Mouse (Mus musculus) limb, embryonic 15.5 days (tissue): ENCODE measurements around the gene Ppl. TPM values are rescaled to one million over a fixed set of nuclear protein-coding genes. Genes with fewer than 3 reads are reported as not detected.

Experiments used
- ATAC-seq: fragments of 200-750 bp; cut with Nextera tagmentation; 2 replicates; pipeline ENCODE4 v1.8.0; 2017; ENCODE audit warnings: low read depth, moderate TSS enrichment; ENCODE audit not compliant: insufficient number of reproducible peaks, low FRiP score, low TSS enrichment
- H3K27ac ChIP-seq: fragments of 300-500 bp; sonication (generic); 2 replicates; pipeline ENCODE4 v1.5.1; 2015; ENCODE audit warnings: moderate library complexity, mild to moderate bottlenecking, inconsistent platforms
- H3K27me3 ChIP-seq: fragments of 300-500 bp; sonication (generic); 2 replicates; pipeline ENCODE4 v1.6.1; 2015; ENCODE audit warnings: inconsistent platforms
- H3K36me3 ChIP-seq: fragments of 300-500 bp; sonication (generic); 2 replicates; pipeline ENCODE4 v1.6.1; 2015; ENCODE audit warnings: inconsistent platforms
- H3K4me1 ChIP-seq: fragments of 300-500 bp; sonication (generic); 2 replicates; pipeline ENCODE4 v1.6.1; 2015; ENCODE audit warnings: inconsistent platforms
- H3K4me2 ChIP-seq: fragments of 300-500 bp; sonication (generic); 2 replicates; pipeline ENCODE4 v1.6.1; 2015; ENCODE audit warnings: mild to moderate bottlenecking, inconsistent platforms
- H3K4me3 ChIP-seq: fragments of 300-500 bp; sonication (generic); 2 replicates; pipeline ENCODE4 v1.5.1; 2015; ENCODE audit warnings: mild to moderate bottlenecking, inconsistent platforms
- H3K9ac ChIP-seq: fragments of 300-500 bp; sonication (generic); 2 replicates; pipeline ENCODE4 v1.6.1; 2015; ENCODE audit warnings: inconsistent platforms
- H3K9me3 ChIP-seq: fragments of 300-500 bp; sonication (generic); 2 replicates; pipeline ENCODE4 v1.6.1; 2016; ENCODE audit warnings: inconsistent platforms
- whole genome bisulfite sequencing: fragments of 180-500 bp; shearing (Covaris S2); methylation state at CpG from one replicate; pipeline ENCODE4 v1.1.7; 2015; 5-methylcytosine and 5-hydroxymethylcytosine counted together
- polyA plus RNA-seq: library from polyadenylated mRNA; unstranded; fragments of >200 nt; fragmentation: Nextera tagmentation; extraction: Ambion mirVana; gene quantifications from 2 replicates; pipeline ENCODE4 v1.2.1, GENCODE M21; 2015

The Ppl gene
- 72.6 and 79.3 TPM in 2 replicates for polyA plus RNA-seq

GRCm38 (mm10) chr16:5132401-5132801 lies at the start of gene Ppl:
Gene Ppl, minus strand, starts transcription at chr16:5132421.
- H3K4me1 ChIP-seq, result peaks cover 39% of the 10 kb centered on the region

GRCm38 (mm10) chr16:5172636-5173035 lies 40.4 kb upstream of the Ppl start:
- H3K4me1 ChIP-seq, result no peaks in the 10 kb centered on the region
- H3K9ac ChIP-seq, result no peak overlapping the region
- H3K4me2 ChIP-seq, result no peak overlapping the region
- 88% methylated on average over 6 of the region's 6 CpGs for WGBS
- no peak for ATAC-seq
- H3K27me3 ChIP-seq, result no peaks in the 10 kb centered on the region
- no peaks in the 10 kb centered on the region for H3K36me3 ChIP-seq
- H3K27ac ChIP-seq, result no peak overlapping the region
- H3K4me3 ChIP-seq, result no peak overlapping the region
- no peaks in the 10 kb centered on the region for H3K9me3 ChIP-seq

More at GRCm38 (mm10) chr16:5132401-5132801, at the start of gene Ppl:
- Histone ChIP-seq H3K4me2 (peak within 1 kb of the TSS; percentile 51), H3K27me3 (peaks cover 72% of the 10 kb centered on the region), H3K9ac (0 out of 2 replicates have a peak within 1 kb of the TSS, but pooled peaks have one; percentile 12), H3K4me3 (peak within 1 kb of the TSS; percentile 38), H3K36me3 (no peaks in the 10 kb centered on the region), H3K27ac (peak within 1 kb of the TSS; percentile 65), H3K9me3 (no peaks in the 10 kb centered on the region)
- WGBS, result 2% methylated on average over 37 of the region's 39 CpGs
- no peak for ATAC-seq

GRCm38 (mm10) chr16:5168829-5169228 lies 36.6 kb upstream of the Ppl start:
- no peaks in the 10 kb centered on the region for H3K4me1 ChIP-seq
- 64% methylated on average over 5 of the region's 5 CpGs for WGBS
- no peaks in the 10 kb centered on the region for H3K27me3 ChIP-seq
- H3K4me2 ChIP-seq, result no peak overlapping the region
- no peak overlapping the region for H3K27ac ChIP-seq
- H3K36me3 ChIP-seq, result no peaks in the 10 kb centered on the region
- ATAC-seq, result no peak
- no peak overlapping the region for H3K9ac ChIP-seq
- H3K4me3 ChIP-seq, result no peak overlapping the region
- no peaks in the 10 kb centered on the region for H3K9me3 ChIP-seq

- 72% methylated on average over 2 of the region's 2 CpGs for WGBS
- Histone ChIP-seq H3K4me2 (no peak overlapping the region), H3K4me1 (no peaks in the 10 kb centered on the region), H3K27ac (no peak overlapping the region), H3K27me3 (no peaks in the 10 kb centered on the region), H3K36me3 (no peaks in the 10 kb centered on the region), H3K9me3 (no peaks in the 10 kb centered on the region), H3K9ac (no peak overlapping the region), H3K4me3 (no peak overlapping the region)
- ATAC-seq, result no peak
Measured at GRCm38 (mm10) chr16:5168038-5168437, 35.8 kb upstream of the Ppl start.

GRCm38 (mm10) chr16:5164327-5164726 lies 32.1 kb upstream of the Ppl start:
- Histone ChIP-seq H3K9ac (no peak overlapping the region), H3K36me3 (no peaks in the 10 kb centered on the region), H3K27ac (no peak overlapping the region), H3K4me1 (no peaks in the 10 kb centered on the region), H3K27me3 (0 out of 2 replicates have a peak, but pooled peaks cover 3% of the 10 kb centered on the region), H3K4me3 (no peak overlapping the region), H3K4me2 (no peak overlapping the region), H3K9me3 (no peaks in the 10 kb centered on the region)
- no peak for ATAC-seq
- WGBS, result 74% methylated on average over 6 of the region's 6 CpGs

GRCm38 (mm10) chr16:5159248-5159647 lies 27.0 kb upstream of the Ppl start:
- WGBS, result 82% methylated on average over 8 of the region's 8 CpGs
- no peaks in the 10 kb centered on the region for H3K9me3 ChIP-seq

GRCm38 (mm10) chr16:5157113-5157512 lies 24.9 kb upstream of the Ppl start:
- Histone ChIP-seq H3K4me1 (no peaks in the 10 kb centered on the region), H3K4me3 (no peak overlapping the region), H3K9me3 (no peaks in the 10 kb centered on the region), H3K9ac (no peak overlapping the region), H3K36me3 (no peaks in the 10 kb centered on the region), H3K27ac (no peak overlapping the region), H3K4me2 (no peak overlapping the region), H3K27me3 (0 out of 2 replicates have a peak, but pooled peaks cover 1% of the 10 kb centered on the region)
- no peak for ATAC-seq
- WGBS, result 77% methylated on average over 3 of the region's 3 CpGs

More at GRCm38 (mm10) chr16:5159248-5159647, 27.0 kb upstream of the Ppl start:
- Histone ChIP-seq H3K36me3 (no peaks in the 10 kb centered on the region), H3K27me3 (0 out of 2 replicates have a peak, but pooled peaks cover 3% of the 10 kb centered on the region), H3K4me1 (no peaks in the 10 kb centered on the region), H3K27ac (no peak overlapping the region), H3K4me2 (no peak overlapping the region), H3K4me3 (no peak overlapping the region), H3K9ac (no peak overlapping the region)
- no peak for ATAC-seq

- Histone ChIP-seq H3K27ac (no peak overlapping the region), H3K9me3 (no peaks in the 10 kb centered on the region), H3K4me2 (no peak overlapping the region), H3K4me1 (no peaks in the 10 kb centered on the region), H3K9ac (no peak overlapping the region), H3K36me3 (no peaks in the 10 kb centered on the region), H3K27me3 (no peaks in the 10 kb centered on the region), H3K4me3 (no peak overlapping the region)
- 33% methylated on average over 2 of the region's 2 CpGs for WGBS
- no peak for ATAC-seq
Measured at GRCm38 (mm10) chr16:5156495-5156894, 24.3 kb upstream of the Ppl start.

GRCm38 (mm10) chr16:5155014-5155413 lies 22.8 kb upstream of the Ppl start:
- no peaks in the 10 kb centered on the region for H3K27me3 ChIP-seq
- H3K4me1 ChIP-seq, result no peaks in the 10 kb centered on the region
- no peak overlapping the region for H3K4me2 ChIP-seq
- WGBS, result 59% methylated on average over 3 of the region's 3 CpGs
- no peak overlapping the region for H3K27ac ChIP-seq
- no peak overlapping the region for H3K4me3 ChIP-seq
- no peaks in the 10 kb centered on the region for H3K9me3 ChIP-seq
- no peaks in the 10 kb centered on the region for H3K36me3 ChIP-seq
- no peak overlapping the region for H3K9ac ChIP-seq
- no peak for ATAC-seq

- H3K4me2 ChIP-seq, result no peak overlapping the region
- H3K27ac ChIP-seq, result no peak overlapping the region
- H3K27me3 ChIP-seq, result peaks cover 10% of the 10 kb centered on the region
- WGBS, result 44% methylated on average over 6 of the region's 6 CpGs
- no peak overlapping the region for H3K4me3 ChIP-seq
- no peak for ATAC-seq
- H3K9me3 ChIP-seq, result no peaks in the 10 kb centered on the region
- no peaks in the 10 kb centered on the region for H3K36me3 ChIP-seq
- no peak overlapping the region for H3K9ac ChIP-seq
- H3K4me1 ChIP-seq, result no peaks in the 10 kb centered on the region
Measured at GRCm38 (mm10) chr16:5153299-5154026, 21.2 kb upstream of the Ppl start.

GRCm38 (mm10) chr16:5150544-5150943 lies 18.3 kb upstream of the Ppl start:
- no peak for ATAC-seq
- 80% methylated on average over 10 of the region's 10 CpGs for WGBS
- no peak overlapping the region for H3K9ac ChIP-seq
- H3K4me2 ChIP-seq, result no peak overlapping the region
- H3K27ac ChIP-seq, result no peak overlapping the region
- H3K9me3 ChIP-seq, result no peaks in the 10 kb centered on the region
- H3K27me3 ChIP-seq, result peaks cover 34% of the 10 kb centered on the region
- peaks cover 13% of the 10 kb centered on the region for H3K4me1 ChIP-seq
- no peaks in the 10 kb centered on the region for H3K36me3 ChIP-seq
- no peak overlapping the region for H3K4me3 ChIP-seq

- Histone ChIP-seq H3K27me3 (peaks cover 34% of the 10 kb centered on the region), H3K4me3 (peak within 1 kb of the TSS; percentile 34), H3K27ac (no peak within 1 kb of the TSS), H3K9me3 (no peaks in the 10 kb centered on the region), H3K4me1 (peaks cover 13% of the 10 kb centered on the region), H3K4me2 (peak within 1 kb of the TSS; percentile 52), H3K9ac (0 out of 2 replicates have a peak within 1 kb of the TSS, but pooled peaks have one; percentile 15), H3K36me3 (no peaks in the 10 kb centered on the region)
- 16% methylated on average over 13 of the region's 13 CpGs for WGBS
- ATAC-seq, result no peak
Measured at GRCm38 (mm10) chr16:5147037-5147385, 14.8 kb upstream of the Ppl start, which contains the start of gene Sec14l5. Gene Sec14l5, plus strand, starts transcription at chr16:5147109.
